Mouse (Mus musculus) kidney, adult 8-10 months (tissue): Measurements from ENCODE around the gene Tiam1.

Experiments
- DNase-seq, 2 experiments: peaks; one replicate each; pipeline ENCODE4 v3.0.0; 2022

Gene Tiam1

GRCm38 (mm10) chr16:89825875-89826274 is 317.7 kb downstream of the Tiam1 start:
- DNase-seq, result no peak

- no peak for DNase-seq
Measured at GRCm38 (mm10) chr16:89822882-89823281, 320.7 kb downstream of the Tiam1 start.

- DNase-seq, result no peak
Measured at GRCm38 (mm10) chr16:89818661-89819060, 324.9 kb downstream of the Tiam1 start.

- peak in 1 of 2 experiments; percentile 3 for DNase-seq
Measured at GRCm38 (mm10) chr16:89817861-89818630, 325.5 kb downstream of the Tiam1 start.

- DNase-seq, result no peak
Measured at GRCm38 (mm10) chr16:89817301-89817700, 326.3 kb downstream of the Tiam1 start.

- DNase-seq, result no peak
Measured at GRCm38 (mm10) chr16:89816506-89817172, 326.9 kb downstream of the Tiam1 start.

- DNase-seq, result no peak
Measured at GRCm38 (mm10) chr16:89813536-89813935, 330.0 kb downstream of the Tiam1 start.

GRCm38 (mm10) chr16:89812891-89813290 is 330.7 kb downstream of the Tiam1 start:
- DNase-seq, result no peak

GRCm38 (mm10) chr16:89810398-89810797 is 333.2 kb downstream of the Tiam1 start:
- DNase-seq, result no peak

- no peak for DNase-seq
Measured at GRCm38 (mm10) chr16:89808168-89808567, 335.4 kb downstream of the Tiam1 start.

- DNase-seq, result no peak
Measured at GRCm38 (mm10) chr16:89805946-89806345, 337.6 kb downstream of the Tiam1 start.

- DNase-seq, result no peak
Measured at GRCm38 (mm10) chr16:89805210-89805609, 338.4 kb downstream of the Tiam1 start.

GRCm38 (mm10) chr16:89801493-89801892 is 342.1 kb downstream of the Tiam1 start:
- DNase-seq, result no peak

- no peak for DNase-seq
Measured at GRCm38 (mm10) chr16:89799772-89800171, 343.8 kb downstream of the Tiam1 start.

- DNase-seq, result peak in 1 of 2 experiments; percentile 4
Measured at GRCm38 (mm10) chr16:89796566-89796965, 347.0 kb downstream of the Tiam1 start.

- no peak for DNase-seq
Measured at GRCm38 (mm10) chr16:89789792-89790434, 353.7 kb downstream of the Tiam1 start.

- DNase-seq, result no peak
Measured at GRCm38 (mm10) chr16:89785795-89786194, 357.8 kb downstream of the Tiam1 start.

GRCm38 (mm10) chr16:89779705-89780104 is 363.9 kb downstream of the Tiam1 start:
- no peak for DNase-seq

- DNase-seq, result no peak
Measured at GRCm38 (mm10) chr16:89777450-89777849, 366.1 kb downstream of the Tiam1 start.

- no peak for DNase-seq
Measured at GRCm38 (mm10) chr16:89774553-89774913, 369.0 kb downstream of the Tiam1 start.

- peak; percentile 55 to 80 for DNase-seq
Measured at GRCm38 (mm10) chr16:89773657-89774552, 369.7 kb downstream of the Tiam1 start.

GRCm38 (mm10) chr16:89765919-89766318 is 377.6 kb downstream of the Tiam1 start:
- no peak for DNase-seq

- no peak for DNase-seq
Measured at GRCm38 (mm10) chr16:89765470-89765869, 378.1 kb downstream of the Tiam1 start.
